Mouse (Mus musculus) megakaryocyte, embryonic 14.5 days (primary cell): ENCODE results near the gene Lacc1. TPM values are rescaled to one million over a fixed set of nuclear protein-coding genes. Genes with fewer than 3 reads are reported as not detected.
"Not testable (repeated sequence)": the region's sequence is repeated elsewhere in the genome, so short reads cannot be mapped to it uniquely, and the experiment has no call there.

Experiments
- H3K27me3 ChIP-seq: replicated peaks from 2 replicates; pipeline ENCODE3; 2012; ENCODE audit warnings: inconsistent platforms
- H3K36me3 ChIP-seq: replicated peaks from 2 replicates; pipeline ENCODE3; 2012; ENCODE audit warnings: low read length, inconsistent platforms, mixed read lengths
- H3K4me1 ChIP-seq: 2 replicates; pipeline ENCODE4 v1.6.1; 2012; ENCODE audit warnings: inconsistent platforms
- H3K4me3 ChIP-seq: replicated peaks from 2 replicates; pipeline ENCODE3; 2012; ENCODE audit warnings: moderate library complexity, mild to moderate bottlenecking, inconsistent platforms
- H3K9me3 ChIP-seq: 2 replicates; pipeline ENCODE4 v1.6.1; 2012; ENCODE audit warnings: inconsistent platforms
- FLI1 ChIP-seq: IDR thresholded peaks from 2 replicates; pipeline ENCODE4 v1.6.1; 2012; ENCODE audit warnings: low read length, inconsistent platforms, mixed read lengths
- GATA1 ChIP-seq: IDR thresholded peaks from 3 replicates; pipeline ENCODE4 v1.6.1; 2012; ENCODE audit warnings: mixed read lengths, low read length, inconsistent platforms, borderline replicate concordance
- polyA plus RNA-seq: library from polyadenylated mRNA; stranded (reverse); fragments of >175 nt; gene quantifications from 2 replicates; pipeline ENCODE4 v1.2.3, GENCODE M21; 2012; ENCODE audit warnings: low replicate concordance; ENCODE audit not compliant: insufficient read depth

Gene Lacc1
- polyA plus RNA-seq, 1 experiment: 2.0 TPM

- Histone ChIP-seq H3K4me1 (peaks cover 27% of the 10 kb centered on the region), H3K36me3 (no peaks in the 10 kb centered on the region), H3K4me3 (no peak overlapping the region), H3K9me3 (no peaks in the 10 kb centered on the region), H3K27me3 (peaks cover 6% of the 10 kb centered on the region)
- no peak for TF ChIP-seq GATA1
- no peak for TF ChIP-seq FLI1
Observed at GRCm38 (mm10) chr14:77032433-77032832, 4.3 kb downstream of the Lacc1 start.

- TF ChIP-seq FLI1 (no peak), GATA1 (no peak)
- Histone ChIP-seq H3K36me3 (no peaks in the 10 kb centered on the region), H3K9me3 (no peaks in the 10 kb centered on the region), H3K4me1 (peaks cover 16% of the 10 kb centered on the region), H3K4me3 (no peak overlapping the region), H3K27me3 (peaks cover 2% of the 10 kb centered on the region)
Observed at GRCm38 (mm10) chr14:77030808-77031207, 5.9 kb downstream of the Lacc1 start.

- Histone ChIP-seq H3K36me3 (no peaks in the 10 kb centered on the region), H3K9me3 (no peaks in the 10 kb centered on the region), H3K4me1 (peaks cover 9% of the 10 kb centered on the region), H3K27me3 (no peaks in the 10 kb centered on the region), H3K4me3 (no peak overlapping the region)
- TF ChIP-seq GATA1: no peak
- no peak for TF ChIP-seq FLI1
Observed at GRCm38 (mm10) chr14:77029319-77030054, 7.2 kb downstream of the Lacc1 start.

- Histone ChIP-seq H3K36me3 (no peaks in the 10 kb centered on the region), H3K4me3 (no peak overlapping the region), H3K4me1 (peaks cover 4% of the 10 kb centered on the region), H3K27me3 (peaks cover 2% of the 10 kb centered on the region), H3K9me3 (no peaks in the 10 kb centered on the region)
- TF ChIP-seq FLI1: no peak
- no peak for TF ChIP-seq GATA1
Observed at GRCm38 (mm10) chr14:77024499-77024898, 12.2 kb downstream of the Lacc1 start.

- H3K4me3 ChIP-seq: no peak overlapping the region
- H3K4me1 ChIP-seq: 0 out of 2 replicates have a peak, but pooled peaks cover 3% of the 10 kb centered on the region
- H3K27me3 ChIP-seq: peaks cover 8% of the 10 kb centered on the region
- TF ChIP-seq FLI1: no peak
- TF ChIP-seq GATA1: no peak
- H3K9me3 ChIP-seq: no peaks in the 10 kb centered on the region
- no peaks in the 10 kb centered on the region for H3K36me3 ChIP-seq
Observed at GRCm38 (mm10) chr14:77017211-77017610, 19.5 kb downstream of the Lacc1 start.

GRCm38 (mm10) chr14:77016783-77017182, 19.9 kb downstream of the Lacc1 start:
- not testable (repeated sequence) for H3K36me3 ChIP-seq, H3K4me3 ChIP-seq, H3K9me3 ChIP-seq, H3K4me1 ChIP-seq, H3K27me3 ChIP-seq

GRCm38 (mm10) chr14:77011804-77012203, 24.9 kb downstream of the Lacc1 start:
- peaks cover 13% of the 10 kb centered on the region for H3K4me1 ChIP-seq
- H3K27me3 ChIP-seq: peaks cover 1% of the 10 kb centered on the region
- H3K9me3 ChIP-seq: no peaks in the 10 kb centered on the region
- TF ChIP-seq GATA1 (no peak), FLI1 (no peak)
- H3K36me3 ChIP-seq: no peaks in the 10 kb centered on the region
- no peak overlapping the region for H3K4me3 ChIP-seq

GRCm38 (mm10) chr14:77008238-77008637, 28.5 kb downstream of the Lacc1 start:
- H3K27me3 ChIP-seq: peaks cover 1% of the 10 kb centered on the region
- no peak overlapping the region for H3K4me3 ChIP-seq
- H3K36me3 ChIP-seq: no peaks in the 10 kb centered on the region
- H3K9me3 ChIP-seq: no peaks in the 10 kb centered on the region
- H3K4me1 ChIP-seq: peaks cover 20% of the 10 kb centered on the region
- no peak for TF ChIP-seq FLI1
- no peak for TF ChIP-seq GATA1

GRCm38 (mm10) chr14:77005566-77005965, 31.1 kb downstream of the Lacc1 start:
- TF ChIP-seq GATA1 (no peak), FLI1 (no peak)
- Histone ChIP-seq H3K36me3 (no peaks in the 10 kb centered on the region), H3K27me3 (no peaks in the 10 kb centered on the region), H3K4me3 (no peak overlapping the region), H3K4me1 (peaks cover 23% of the 10 kb centered on the region), H3K9me3 (peaks cover 2% of the 10 kb centered on the region; the same call in 1 of the 2 replicates)

- Histone ChIP-seq H3K4me1 (peaks cover 23% of the 10 kb centered on the region), H3K27me3 (no peaks in the 10 kb centered on the region), H3K4me3 (no peak overlapping the region), H3K36me3 (no peaks in the 10 kb centered on the region), H3K9me3 (peaks cover 2% of the 10 kb centered on the region; the same call in 1 of the 2 replicates)
- TF ChIP-seq FLI1 (no peak), GATA1 (no peak)
Observed at GRCm38 (mm10) chr14:77004740-77005139, 32.0 kb downstream of the Lacc1 start.

- not testable (repeated sequence) for H3K9me3 ChIP-seq, H3K4me3 ChIP-seq, H3K36me3 ChIP-seq, H3K27me3 ChIP-seq
- peaks cover 11% of the 10 kb centered on the region; the same call in 1 of the 2 replicates for H3K4me1 ChIP-seq
Observed at GRCm38 (mm10) chr14:76990351-76990750, 46.4 kb downstream of the Lacc1 start.

GRCm38 (mm10) chr14:76981781-76982180, 54.9 kb downstream of the Lacc1 start:
- Histone ChIP-seq H3K4me1 (peaks cover 8% of the 10 kb centered on the region; the same call in 1 of the 2 replicates), H3K36me3 (no peaks in the 10 kb centered on the region), H3K4me3 (no peak overlapping the region), H3K9me3 (no peaks in the 10 kb centered on the region), H3K27me3 (peaks cover 8% of the 10 kb centered on the region)
- TF ChIP-seq FLI1: no peak
- no peak for TF ChIP-seq GATA1
